Mouse (Mus musculus): ENCODE results near the gene Ncf1.

Gene Ncf1

DNA sequence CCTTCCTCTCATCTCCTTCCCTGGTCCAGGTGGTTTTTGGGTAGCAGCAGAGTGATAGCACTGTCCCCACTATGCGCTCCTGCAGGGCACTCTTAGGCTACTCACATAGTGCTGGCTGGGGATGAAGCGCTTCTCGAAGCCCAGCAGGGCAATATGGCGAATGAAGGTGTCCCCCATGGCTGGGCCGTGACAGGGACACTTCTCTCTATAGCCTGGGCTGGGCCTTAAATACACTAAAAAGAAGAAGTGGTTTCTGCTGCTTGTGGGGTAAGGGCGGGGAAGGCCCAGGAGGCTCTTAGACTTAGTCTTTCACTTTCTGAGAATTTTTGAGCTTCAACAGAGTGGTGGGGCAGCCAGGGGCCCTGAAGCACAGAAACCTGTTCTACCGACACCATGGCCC, at the start of gene Ncf1:
Gene Ncf1, minus strand, starts transcription at position 235 of the 400 bp plus-strand sequence.
- DNase-seq (ENCODE audit: low spot score) = no peak

DNA sequence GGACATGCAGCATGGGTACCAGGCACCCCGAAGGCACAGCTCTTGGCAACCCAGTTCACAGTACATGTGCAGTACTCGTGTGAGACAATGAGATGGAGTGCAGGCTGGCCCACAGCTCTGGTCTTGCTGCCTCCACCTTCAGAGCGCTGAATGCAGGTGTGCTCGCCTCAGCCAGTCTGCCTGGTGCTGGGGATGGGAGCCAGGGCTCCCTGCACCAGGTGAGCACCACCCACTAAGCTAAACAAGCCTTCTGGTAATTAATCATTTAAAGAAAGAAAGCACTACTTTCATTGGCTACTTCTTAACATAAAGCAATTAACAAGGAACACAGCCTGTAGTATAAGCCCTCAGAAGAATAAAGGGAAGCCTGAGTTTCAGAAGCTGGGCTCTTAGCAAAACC, 47.7 kb upstream of the Ncf1 start:
- no peak for DNase-seq (ENCODE audit: low spot score)

DNA sequence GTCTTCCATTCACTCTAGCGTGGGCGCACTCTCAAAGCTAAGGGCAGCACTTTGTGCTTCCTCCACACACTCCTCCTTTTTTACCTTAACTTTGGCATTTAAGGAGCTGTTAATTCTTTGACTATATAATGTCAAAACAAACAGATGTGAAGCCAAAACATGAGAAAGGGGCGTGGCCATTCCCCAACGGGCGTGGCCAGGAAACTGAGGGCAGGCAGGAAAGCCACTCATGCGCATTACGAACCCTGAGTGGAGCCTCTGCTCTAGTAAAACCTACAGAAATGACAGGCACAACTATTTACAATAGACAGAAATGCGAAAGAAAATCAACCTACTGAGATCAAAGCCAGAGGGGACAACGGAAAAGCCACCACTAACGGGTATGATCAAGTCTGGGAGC, 46.1 kb upstream of the Ncf1 start:
- no peak for DNase-seq (ENCODE audit: low spot score)

GRCm38 (mm10) chr5:134275021-134275420, 45.6 kb upstream of the Ncf1 start:
- no peak for DNase-seq (ENCODE audit: low spot score)

GRCm38 (mm10) chr5:134273761-134274160, 44.3 kb upstream of the Ncf1 start:
- DNase-seq (ENCODE audit: low spot score) = no peak

GRCm38 (mm10) chr5:134272761-134273160, 43.3 kb upstream of the Ncf1 start:
- DNase-seq (ENCODE audit: low spot score) = no peak

DNA sequence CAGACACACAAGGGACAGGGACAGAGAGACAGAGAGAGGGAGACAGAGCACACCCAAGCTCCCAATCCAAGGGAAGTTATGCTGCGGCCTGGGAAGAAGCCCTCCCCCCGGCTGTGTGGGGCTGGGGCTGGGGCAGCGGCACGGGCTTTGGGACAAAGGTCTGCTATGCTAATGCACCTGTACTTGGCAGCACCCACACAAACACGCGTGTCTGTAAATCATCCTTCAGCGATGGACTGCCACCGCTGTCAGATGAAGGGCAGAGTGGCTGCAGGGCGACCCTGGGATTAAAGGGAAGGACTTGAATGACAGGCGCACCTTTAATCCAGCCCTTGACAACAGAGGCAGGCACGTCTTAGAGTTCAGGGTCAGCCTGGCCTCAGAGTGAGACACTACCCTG, 42.0 kb upstream of the Ncf1 start:
- no peak for DNase-seq (ENCODE audit: low spot score)

DNA sequence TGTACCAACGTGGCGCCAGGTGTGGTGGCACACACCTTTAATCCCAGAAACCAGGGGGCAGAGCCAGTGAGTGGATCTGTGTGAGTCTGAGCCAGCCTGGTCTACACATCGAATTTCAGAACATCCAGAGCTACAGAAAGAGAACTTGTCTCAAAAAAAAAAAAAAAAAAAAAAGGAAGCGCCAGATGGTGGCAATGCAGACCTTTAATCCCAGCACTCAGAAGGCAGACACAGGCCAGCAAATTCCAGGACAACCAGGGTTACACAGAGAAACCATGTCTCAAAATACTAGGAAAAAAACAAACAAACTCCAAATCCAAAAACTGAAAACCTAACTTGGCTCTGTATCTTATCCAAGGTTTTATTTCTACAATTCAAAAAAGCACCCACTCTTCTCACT, 41.1 kb upstream of the Ncf1 start:
- no peak for DNase-seq (ENCODE audit: low spot score)

- no peak for DNase-seq (ENCODE audit: low spot score)
These were observed 40.3 kb upstream of the Ncf1 start for GRCm38 (mm10) chr5:134269751-134270150.

- DNase-seq (ENCODE audit: low spot score) = no peak
These were observed 39.3 kb upstream of the Ncf1 start for GRCm38 (mm10) chr5:134268751-134269150.

DNA sequence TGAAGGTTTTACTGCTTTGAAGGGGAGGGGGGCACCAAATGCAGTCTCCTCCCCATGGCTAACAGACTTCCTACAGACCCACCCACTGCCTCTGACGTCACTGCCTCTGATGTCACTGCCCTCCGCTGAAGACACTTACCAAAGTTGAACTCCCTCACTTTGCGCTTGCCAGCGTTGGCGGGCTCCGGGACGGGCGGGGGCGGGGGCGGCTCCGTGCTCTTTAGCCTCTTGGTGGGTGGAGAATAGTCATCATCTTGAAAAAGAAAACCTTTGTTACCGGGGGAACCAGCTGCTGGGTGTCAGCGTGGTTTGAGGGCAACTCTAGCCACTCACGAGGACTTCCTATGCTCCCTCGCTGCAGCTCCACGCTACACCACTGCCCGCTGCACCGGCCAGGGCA, 37.0 kb upstream of the Ncf1 start:
- DNase-seq (ENCODE audit: low spot score) = no peak

- no peak for DNase-seq (ENCODE audit: low spot score)
These were observed 36.5 kb upstream of the Ncf1 start for GRCm38 (mm10) chr5:134265890-134266289.

DNA sequence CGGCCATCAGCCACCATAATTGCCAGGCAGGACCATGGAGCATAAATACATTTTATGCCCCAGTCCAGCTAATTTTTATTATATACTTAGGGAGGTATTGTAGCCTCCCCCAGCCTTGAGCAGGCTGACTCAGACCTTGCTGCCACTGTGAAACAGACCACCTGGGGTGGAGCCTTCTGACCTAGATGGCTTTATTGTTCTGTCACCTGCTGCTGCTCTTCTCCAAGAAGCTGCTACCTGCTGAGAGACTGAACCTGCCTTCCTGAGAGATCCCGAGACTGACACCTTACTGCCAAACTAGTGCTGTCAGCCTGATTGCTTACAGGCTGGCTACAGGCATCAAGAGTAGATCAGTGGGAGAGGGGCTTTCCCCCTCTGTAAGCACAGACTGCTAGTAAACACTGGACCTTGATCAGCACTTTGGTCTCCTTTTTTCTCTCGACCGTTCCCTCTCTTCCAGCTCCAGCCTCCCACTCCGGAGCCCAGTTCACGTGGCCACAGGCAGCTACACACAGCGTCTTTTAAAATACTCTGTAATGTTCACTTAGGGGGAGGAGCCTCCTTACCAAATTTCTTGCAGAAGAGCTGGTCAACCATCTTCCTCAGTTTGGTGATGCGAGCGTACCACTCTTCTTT, 30.7 kb upstream of the Ncf1 start:
- no peak for DNase-seq (ENCODE audit: low spot score)

- no peak for DNase-seq (ENCODE audit: low spot score)
These were observed 29.5 kb upstream of the Ncf1 start for GRCm38 (mm10) chr5:134258934-134259333.

GRCm38 (mm10) chr5:134258395-134258794, 29.0 kb upstream of the Ncf1 start:
- no peak for DNase-seq (ENCODE audit: low spot score)

DNA sequence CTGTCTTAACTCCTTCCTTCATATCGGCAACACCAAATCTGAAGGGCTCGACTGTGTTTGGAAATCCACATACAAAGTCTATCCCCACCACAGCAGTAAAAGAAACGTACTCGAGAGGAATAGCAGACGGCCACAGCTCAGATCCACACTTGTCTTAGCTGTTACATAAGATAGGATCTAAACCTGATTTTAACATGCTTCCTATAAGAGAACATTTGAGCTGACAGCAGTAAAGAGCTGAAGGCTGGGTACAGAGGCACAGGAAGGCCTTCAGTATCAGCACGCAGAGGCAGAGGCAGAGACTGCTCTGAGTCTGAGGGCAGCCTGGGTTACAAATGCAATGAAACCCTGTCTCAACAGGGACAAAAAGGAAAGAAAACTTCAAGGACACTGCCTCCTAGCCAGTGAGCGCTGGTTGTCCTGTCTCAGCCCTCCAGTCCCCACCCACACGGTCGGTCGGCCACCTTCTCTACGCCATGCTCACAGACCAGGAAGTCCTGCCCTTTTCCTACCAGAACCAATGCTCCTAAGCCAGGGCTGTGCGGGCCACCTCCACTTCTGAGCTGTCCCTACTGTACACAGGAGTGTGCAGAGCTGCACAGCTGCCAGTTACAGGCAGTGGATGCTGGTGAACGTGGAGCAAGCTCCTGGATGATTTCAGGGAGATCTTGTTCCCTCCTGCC, 28.1 kb upstream of the Ncf1 start:
- no peak for DNase-seq (ENCODE audit: low spot score)

GRCm38 (mm10) chr5:134255294-134255693, 25.9 kb upstream of the Ncf1 start:
- no peak for DNase-seq (ENCODE audit: low spot score)

- DNase-seq (ENCODE audit: low spot score) = no peak
These were observed 24.4 kb upstream of the Ncf1 start for GRCm38 (mm10) chr5:134253806-134254205.

DNA sequence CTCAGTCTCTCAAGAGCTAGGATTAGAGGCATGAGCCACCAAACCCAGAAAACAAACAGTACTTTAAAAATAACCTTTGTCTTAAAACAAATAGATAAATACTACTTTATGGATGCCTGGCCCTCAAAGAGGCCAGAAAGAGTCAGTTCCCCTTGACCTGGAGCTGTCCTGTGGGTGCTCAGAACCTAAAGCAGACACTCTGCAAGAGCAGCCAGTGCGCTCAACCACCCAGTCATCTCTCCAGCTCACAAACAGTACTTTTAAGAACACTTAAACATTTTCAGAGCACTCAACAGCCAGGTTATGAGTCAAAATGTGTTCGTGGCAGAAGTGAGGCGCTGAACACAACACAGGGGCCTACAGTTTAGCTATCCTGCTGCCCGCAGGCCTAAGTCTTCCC, 21.7 kb upstream of the Ncf1 start:
- no peak for DNase-seq (ENCODE audit: low spot score)

DNA sequence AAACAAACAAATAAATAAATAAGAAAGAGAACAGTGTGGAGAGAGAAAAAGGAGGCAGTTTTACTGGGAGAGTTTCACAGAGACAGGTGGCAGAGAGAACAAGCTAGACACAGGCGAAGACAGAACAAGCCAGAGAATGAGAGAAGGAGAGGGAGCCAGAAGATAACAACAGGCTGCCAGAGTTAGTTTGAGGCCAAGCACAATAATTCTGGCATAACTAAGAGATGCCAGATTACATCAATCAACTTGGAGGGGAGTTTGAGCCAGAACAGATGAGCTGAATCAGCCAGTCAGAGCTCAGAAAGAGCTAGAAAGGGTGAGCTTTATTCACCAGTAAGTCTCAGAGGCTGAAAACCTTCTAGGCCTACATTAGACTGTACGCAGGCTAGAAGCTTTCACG, 21.2 kb upstream of the Ncf1 start:
- DNase-seq (ENCODE audit: low spot score) = no peak

- DNase-seq (ENCODE audit: low spot score) = no peak
These were observed 19.8 kb upstream of the Ncf1 start for GRCm38 (mm10) chr5:134249245-134249649.

- no peak for DNase-seq (ENCODE audit: low spot score)
These were observed 19.3 kb upstream of the Ncf1 start for GRCm38 (mm10) chr5:134248608-134249244.

DNA sequence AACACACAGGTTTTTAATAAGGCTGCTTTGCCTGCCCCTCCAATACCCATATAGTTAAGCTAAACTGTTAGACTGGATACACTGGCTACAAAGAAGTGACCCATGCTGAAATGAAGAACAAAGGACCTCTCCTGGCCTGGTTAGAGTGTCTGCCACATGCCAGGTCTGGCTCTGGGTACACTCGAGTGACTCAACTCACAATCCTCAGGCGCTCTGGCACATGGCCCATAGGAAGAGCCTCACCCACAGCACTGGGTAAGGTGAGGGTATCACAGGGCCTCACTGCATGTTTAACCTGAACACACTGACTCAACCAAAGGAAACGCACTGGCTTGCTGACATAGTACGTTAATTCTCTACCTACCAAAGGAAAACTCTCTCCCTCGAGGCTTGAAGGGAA, 16.7 kb upstream of the Ncf1 start:
- no peak for DNase-seq (ENCODE audit: low spot score)

- no peak for DNase-seq (ENCODE audit: low spot score)
These were observed 15.5 kb upstream of the Ncf1 start for GRCm38 (mm10) chr5:134244890-134245289.
